Mouse (Mus musculus) right cerebral cortex, postnatal 25 days (tissue): ENCODE data around the gene Rassf1.

Experiments used
- DNase-seq: peaks from one replicate; pipeline ENCODE4 v3.0.0; 2022

Rassf1 gene

DNA sequence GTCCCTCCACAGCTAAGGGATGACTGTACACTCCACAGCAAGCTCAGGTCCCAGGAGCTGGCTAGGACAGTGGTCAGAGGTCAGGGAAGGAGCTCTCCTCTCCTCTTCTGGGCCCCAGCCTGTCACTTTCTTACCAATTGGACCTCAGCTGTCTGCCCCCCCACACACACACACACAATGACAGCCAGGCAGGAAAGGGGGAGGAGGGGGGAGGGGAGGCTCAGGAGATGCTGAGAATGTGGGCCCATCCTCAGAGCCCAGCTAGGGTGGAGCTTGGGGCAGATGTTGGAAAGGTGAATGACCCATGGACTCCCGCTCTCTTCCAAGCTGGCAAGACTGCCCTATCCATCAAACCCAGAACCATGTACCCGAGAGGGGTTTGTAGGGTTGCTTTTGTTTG, 55.7 kb downstream of the Rassf1 start:
- DNase-seq = no peak

- no peak for DNase-seq
Measured at GRCm38 (mm10) chr9:107607653-107608245, 56.4 kb downstream of the Rassf1 start.

DNA sequence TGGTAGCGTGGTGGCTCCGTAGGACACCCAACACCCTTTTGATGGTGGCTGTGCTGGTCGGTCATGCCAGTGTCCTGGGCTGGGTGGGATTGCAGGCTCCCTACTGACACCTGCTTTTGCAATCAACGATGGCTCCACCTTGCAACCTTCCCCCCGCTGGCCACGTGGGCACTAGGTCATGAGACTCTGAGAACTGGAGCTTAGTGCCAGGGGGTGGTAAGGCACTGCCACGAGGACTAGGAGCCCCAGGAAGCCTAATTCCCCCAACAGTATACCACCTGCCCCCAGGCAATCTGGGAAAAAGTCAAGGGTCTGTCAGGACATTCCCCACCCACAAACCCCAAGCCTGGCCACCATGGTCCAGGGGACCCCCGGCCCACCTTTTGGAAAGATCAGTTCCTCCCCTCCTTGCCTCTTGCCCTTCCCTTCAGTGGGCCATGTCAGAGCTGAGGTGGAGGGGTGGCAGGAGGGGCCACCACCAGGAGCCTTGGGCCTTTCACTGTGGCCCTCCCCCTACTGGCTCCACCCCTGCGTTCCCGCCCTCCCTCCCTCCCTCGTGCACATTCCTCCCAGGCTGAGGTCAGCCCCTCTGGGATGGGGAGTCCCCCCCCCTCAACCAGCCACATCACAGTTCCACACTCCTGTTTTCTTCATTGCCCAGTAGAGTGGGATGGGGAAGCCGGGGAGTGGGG, 57.5 kb downstream of the Rassf1 start, which contains the start of gene Sema3b:
Gene Sema3b (minus strand): TSS at position 489 of the 692 bp plus-strand sequence.
- no peak for DNase-seq

- DNase-seq = no peak
Measured at GRCm38 (mm10) chr9:107609433-107609830, 58.1 kb downstream of the Rassf1 start.

DNA sequence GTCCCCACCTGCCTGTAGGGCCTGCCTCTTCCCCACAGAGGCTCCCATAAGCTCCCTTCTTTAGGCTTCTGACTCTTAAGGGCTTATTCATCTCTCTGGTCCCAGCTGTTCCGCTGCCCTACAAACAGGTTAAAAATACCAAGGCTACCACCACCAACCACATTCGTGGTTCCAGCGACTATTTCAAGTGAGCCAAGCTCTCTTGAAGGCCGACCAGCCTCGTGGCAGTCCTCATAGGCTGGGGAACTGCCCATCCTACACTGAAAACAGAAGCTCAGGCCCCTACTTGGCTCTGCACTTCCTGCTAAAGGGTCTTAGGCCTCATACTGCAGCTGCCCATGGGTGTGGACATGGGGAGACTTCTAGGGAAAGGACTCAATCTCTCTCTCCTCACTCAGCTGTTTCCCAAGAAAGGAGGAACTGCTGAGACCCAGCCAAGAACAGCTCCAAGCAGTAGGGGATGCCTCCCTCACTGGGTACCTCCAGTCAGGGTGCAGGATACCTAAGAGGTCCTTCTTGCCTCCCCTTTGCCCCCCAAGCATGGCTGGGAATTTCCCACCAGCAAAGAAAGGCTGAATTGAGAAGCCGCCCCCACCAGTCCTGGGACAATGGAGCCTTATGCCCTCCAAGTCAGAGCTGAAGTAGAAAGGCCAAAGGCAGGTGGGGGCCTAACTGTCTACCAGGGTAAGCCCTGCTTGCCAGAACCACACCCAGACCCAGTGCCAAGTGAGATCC, 60.3 kb downstream of the Rassf1 start:
- no peak for DNase-seq
